Mouse (Mus musculus): Measurements from ENCODE around the gene Npr3.
"Not testable (repeated sequence)": the region's sequence is repeated elsewhere in the genome, so short reads cannot be mapped to it uniquely, and the experiment has no call there.

Gene Npr3

GRCm38 (mm10) chr15:11881822-11882221 lies 25.3 kb downstream of the Npr3 start:
- DNase-seq: no peak

- DNase-seq: no peak
Observed at GRCm38 (mm10) chr15:11878334-11878733, 28.8 kb downstream of the Npr3 start.

GRCm38 (mm10) chr15:11877273-11877672 lies 29.8 kb downstream of the Npr3 start:
- DNase-seq: no peak

- DNase-seq: no peak
Observed at GRCm38 (mm10) chr15:11866918-11867317, 40.2 kb downstream of the Npr3 start.

GRCm38 (mm10) chr15:11863540-11863818 lies 43.6 kb downstream of the Npr3 start:
- DNase-seq: no peak

DNA sequence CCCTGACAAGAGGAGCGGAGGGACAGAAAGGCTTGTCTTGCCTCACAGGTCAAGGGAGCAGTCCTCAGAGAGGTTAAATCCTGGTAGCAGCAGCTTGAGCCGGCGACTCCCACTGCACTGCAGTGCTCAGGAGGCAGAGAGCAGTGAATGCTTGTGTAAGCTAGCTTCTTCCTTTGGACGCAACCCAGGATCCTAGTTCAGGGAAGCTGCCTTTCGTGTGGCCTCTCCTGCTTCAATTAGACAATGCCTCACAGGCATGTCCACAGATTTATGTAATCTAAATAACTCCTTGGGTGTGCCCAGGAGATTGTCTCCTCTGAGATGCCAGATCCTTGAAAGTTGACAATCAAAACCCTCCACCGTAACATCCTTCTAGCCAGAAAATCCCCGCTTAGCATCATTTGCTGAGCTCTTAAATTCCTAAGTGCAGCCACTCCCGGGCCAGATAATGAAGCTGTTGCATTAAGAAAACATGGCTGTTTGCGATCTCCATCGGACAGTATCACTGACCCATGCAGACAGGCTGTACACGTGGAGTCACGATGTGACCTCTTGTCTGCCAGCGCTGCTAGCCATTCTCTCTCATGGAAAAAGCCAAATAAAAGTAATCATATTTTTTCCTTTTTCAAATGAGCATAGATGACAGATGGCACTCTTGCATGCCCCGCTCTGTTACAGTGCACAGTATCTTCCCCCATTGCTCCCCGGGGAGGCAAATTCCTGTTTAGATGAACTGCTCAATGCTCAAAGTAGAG lies 44.1 kb downstream of the Npr3 start:
- peak; percentile 29 for DNase-seq

DNA sequence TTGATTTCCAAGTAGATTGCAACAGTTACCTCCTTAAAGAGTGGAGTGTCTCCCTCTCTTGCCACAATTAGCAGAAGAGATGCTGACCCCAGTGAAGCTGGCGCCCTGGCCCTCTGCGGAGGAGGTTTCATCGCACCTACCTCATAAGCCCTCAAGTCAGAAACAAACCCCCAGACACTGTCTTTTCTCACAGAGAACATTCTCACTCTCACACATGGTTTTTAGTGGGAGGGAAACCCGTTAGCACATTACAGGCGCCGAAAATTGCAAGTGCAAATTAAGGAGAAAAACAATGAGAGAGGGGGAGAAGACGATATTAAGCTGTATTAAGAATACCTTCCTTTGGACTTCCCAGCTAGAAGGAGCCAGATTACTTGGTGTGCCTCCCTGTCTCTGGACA lies 44.8 kb downstream of the Npr3 start:
- DNase-seq: no peak

- DNase-seq: no peak
Observed at GRCm38 (mm10) chr15:11860259-11860658, 46.8 kb downstream of the Npr3 start.

DNA sequence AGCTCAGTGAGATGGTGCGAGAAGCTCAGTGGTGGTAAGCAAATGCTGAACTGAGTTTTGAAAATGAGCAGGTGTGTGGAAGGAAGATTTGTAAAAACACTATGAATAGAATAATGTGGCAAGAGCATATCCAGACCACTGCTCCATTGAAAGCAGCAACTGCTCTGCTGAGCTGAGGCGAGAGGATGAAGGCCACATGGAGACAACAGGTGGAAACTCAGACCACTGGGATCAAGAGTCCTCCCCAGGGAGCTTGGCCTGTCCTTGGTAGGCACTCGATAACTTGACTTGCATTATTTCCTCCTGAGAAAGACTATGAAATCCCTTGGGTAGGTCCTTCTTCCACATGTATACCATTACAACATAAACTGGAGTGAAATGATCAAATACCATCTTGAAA lies 47.3 kb downstream of the Npr3 start:
- DNase-seq: no peak

DNA sequence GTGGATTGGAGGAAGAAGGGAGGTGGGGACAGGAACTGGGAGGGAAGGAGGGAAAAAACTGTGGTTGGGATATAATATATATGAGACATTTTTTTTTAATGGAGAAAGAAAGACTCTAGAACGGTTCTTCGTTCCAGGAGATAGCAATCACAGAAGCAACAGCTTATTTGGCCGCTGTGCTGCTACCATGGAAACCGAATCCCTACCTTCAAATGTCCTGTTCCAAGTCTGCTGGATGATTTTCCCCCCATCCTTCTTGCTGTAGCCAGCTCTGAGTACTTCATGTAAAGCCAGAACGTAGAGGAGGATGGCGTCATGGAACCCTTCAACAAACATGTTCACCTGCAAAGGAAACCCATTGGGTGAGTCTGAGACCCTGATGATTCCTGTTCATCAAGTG lies 48.7 kb downstream of the Npr3 start:
- DNase-seq: no peak

GRCm38 (mm10) chr15:11845204-11846062 lies 61.7 kb downstream of the Npr3 start:
- no peak for DNase-seq

DNA sequence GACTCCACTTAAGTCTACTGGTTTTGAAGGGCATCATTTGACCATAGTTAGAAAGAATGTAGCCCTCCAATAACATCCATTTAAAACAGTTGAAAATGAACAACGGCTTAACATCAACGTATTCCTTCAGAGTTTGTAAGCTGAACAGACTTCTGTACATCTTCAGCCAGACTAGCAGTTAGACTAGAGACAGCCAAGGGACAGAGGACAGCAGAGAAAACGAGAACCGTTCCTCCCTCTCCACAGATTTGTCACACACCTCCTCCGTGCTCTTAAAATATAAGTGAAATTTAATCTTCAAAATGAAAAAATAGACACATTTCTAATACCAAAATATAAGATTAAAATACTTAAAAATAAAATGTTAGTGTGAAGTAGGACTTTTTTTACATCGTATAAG lies 63.0 kb downstream of the Npr3 start:
- no peak for DNase-seq

DNA sequence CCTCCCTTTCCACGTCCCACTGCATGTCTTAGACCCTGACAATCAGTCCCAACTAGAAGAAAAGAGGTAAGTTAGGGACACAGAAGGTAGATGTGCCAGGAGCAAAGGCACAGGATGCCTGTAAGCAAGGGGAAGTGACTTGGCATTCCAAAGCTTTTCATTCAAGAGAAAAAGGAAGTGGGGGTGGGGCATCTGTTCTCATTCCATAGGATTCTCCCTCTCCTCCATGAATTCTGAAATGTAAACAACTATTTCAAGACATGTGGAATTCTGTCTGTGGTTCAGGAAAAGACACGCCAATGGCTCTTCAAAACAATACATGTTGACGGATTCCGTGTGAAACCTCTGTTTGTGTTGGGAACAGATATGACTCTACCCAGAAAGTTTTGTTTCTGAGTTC lies 65.3 kb downstream of the Npr3 start:
- DNase-seq: no peak

- no peak for DNase-seq
Observed at GRCm38 (mm10) chr15:11835913-11836312, 71.2 kb downstream of the Npr3 start.

DNA sequence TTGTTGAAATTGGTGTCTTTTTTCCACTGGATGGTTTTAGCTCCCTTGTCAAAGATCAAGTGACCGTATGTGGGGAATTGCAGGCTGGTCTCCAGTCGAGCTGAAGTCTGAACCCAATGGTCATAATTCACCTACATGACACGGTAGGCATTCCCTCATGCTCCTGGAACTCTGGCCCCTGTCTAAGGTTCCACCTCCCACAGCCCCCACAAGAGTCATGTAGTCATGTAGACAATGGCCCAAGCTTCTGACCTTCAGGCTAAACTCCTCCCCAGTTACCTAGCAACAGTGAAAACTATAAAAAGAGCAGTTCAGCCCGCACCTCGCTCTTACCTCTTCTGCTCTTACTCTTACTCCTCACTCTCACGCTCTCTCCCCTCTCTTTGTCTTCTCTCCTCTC lies 84.7 kb downstream of the Npr3 start:
- not testable (repeated sequence) for DNase-seq

GRCm38 (mm10) chr15:11815551-11815950 lies 91.5 kb downstream of the Npr3 start:
- DNase-seq: no peak

- DNase-seq: peak; percentile 54
Observed at GRCm38 (mm10) chr15:11803576-11803975, 103.5 kb downstream of the Npr3 start.

- peak; percentile 42 for DNase-seq
Observed at GRCm38 (mm10) chr15:11801863-11802722, 105.0 kb downstream of the Npr3 start.

DNA sequence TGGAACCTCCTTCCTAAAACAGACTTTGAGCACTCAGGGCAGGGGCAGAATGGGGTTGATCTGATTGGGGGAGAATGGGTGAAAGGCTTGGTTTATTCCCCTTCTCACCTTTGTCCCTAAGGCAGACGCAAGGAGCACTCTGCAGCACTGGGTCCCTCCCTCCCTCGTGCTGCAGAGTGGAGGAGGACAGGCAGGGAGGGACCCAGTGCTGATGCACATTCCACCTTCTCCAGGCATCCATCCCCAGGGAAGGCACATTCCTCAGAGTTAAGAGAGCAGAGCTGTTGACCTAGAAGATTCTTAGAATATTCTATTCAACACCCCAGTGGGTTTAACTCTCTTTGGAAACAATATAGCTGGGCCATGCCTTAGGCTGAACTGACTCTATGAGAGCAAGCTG lies 112.5 kb downstream of the Npr3 start:
- peak; percentile 59 for DNase-seq

Measured in kidney, postnatal 10 days (tissue).